Mouse (Mus musculus): ENCODE results near the gene Cmss1. TPM values are rescaled to one million over a fixed set of nuclear protein-coding genes. Genes with fewer than 3 reads are reported as not detected.
"Not testable (repeated sequence)": the region's sequence is repeated elsewhere in the genome, so short reads cannot be mapped to it uniquely, and the experiment has no call there.

Cmss1 gene
- total RNA-seq, 2 experiments from 2014 or later, result 14.1 to 17.6 TPM

- intact Hi-C loops (cut with DNase I), result no loop called here
Observed at GRCm38 (mm10) chr16:57417955-57418354, 188.7 kb downstream of the Cmss1 start.

GRCm38 (mm10) chr16:57417017-57417416 lies 189.6 kb downstream of the Cmss1 start:
- intact Hi-C loops (cut with DNase I), result no loop called here
- DNase-seq (ENCODE audit: extremely low spot score in 1 of 2, low spot score in 2 of 2), result no peak

More at GRCm38 (mm10) chr16:57417955-57418354, 188.7 kb downstream of the Cmss1 start:
- no peak for DNase-seq (ENCODE audit: extremely low spot score in 1 of 2, low spot score in 2 of 2)

GRCm38 (mm10) chr16:57416049-57416448 lies 190.6 kb downstream of the Cmss1 start:
- no peak for DNase-seq (ENCODE audit: extremely low spot score in 1 of 2, low spot score in 2 of 2)
- intact Hi-C loops (cut with DNase I), result no loop called here

GRCm38 (mm10) chr16:57412766-57413165 lies 193.9 kb downstream of the Cmss1 start:
- intact Hi-C loops (cut with DNase I), result no loop called here
- DNase-seq (ENCODE audit: extremely low spot score in 1 of 2, low spot score in 2 of 2), result no peak

GRCm38 (mm10) chr16:57403825-57404224 lies 202.8 kb downstream of the Cmss1 start:
- intact Hi-C loops (cut with DNase I), result no loop called here
- no peak for DNase-seq (ENCODE audit: extremely low spot score in 1 of 2, low spot score in 2 of 2)

- no peak for DNase-seq (ENCODE audit: extremely low spot score in 1 of 2, low spot score in 2 of 2)
- intact Hi-C loops (cut with DNase I), result no loop called here
Observed at GRCm38 (mm10) chr16:57402910-57403309, 203.8 kb downstream of the Cmss1 start.

GRCm38 (mm10) chr16:57401702-57402101 lies 205.0 kb downstream of the Cmss1 start:
- DNase-seq (ENCODE audit: extremely low spot score in 1 of 2, low spot score in 2 of 2), result no peak
- intact Hi-C loops (cut with DNase I), result no loop called here

GRCm38 (mm10) chr16:57399566-57399965 lies 207.1 kb downstream of the Cmss1 start:
- intact Hi-C loops (cut with DNase I), result loop anchor here (5.0 kb wide), 1 partner anchor 157 kb away; no protein-coding TSS in a partner anchor
- DNase-seq (ENCODE audit: extremely low spot score in 1 of 2, low spot score in 2 of 2), result no peak

- peak; percentile 51 to 70 for DNase-seq (ENCODE audit: extremely low spot score in 1 of 2, low spot score in 2 of 2)
- intact Hi-C loops (cut with DNase I), result loop anchor here (5.0 kb wide), 1 partner anchor 156 kb away; no protein-coding TSS in a partner anchor
Observed at GRCm38 (mm10) chr16:57398387-57399214, 208.1 kb downstream of the Cmss1 start.

- intact Hi-C loops (cut with DNase I), result loop anchor here (5.0 kb wide), 1 partner anchor 156 kb away; no protein-coding TSS in a partner anchor
Observed at GRCm38 (mm10) chr16:57397845-57398244, 208.8 kb downstream of the Cmss1 start.

GRCm38 (mm10) chr16:57396249-57396648 lies 210.4 kb downstream of the Cmss1 start:
- intact Hi-C loops (cut with DNase I), result loop anchor here (5.0 kb wide), 1 partner anchor 154 kb away; no protein-coding TSS in a partner anchor
- DNase-seq (ENCODE audit: extremely low spot score in 1 of 2, low spot score in 2 of 2), result no peak

More at GRCm38 (mm10) chr16:57397845-57398244, 208.8 kb downstream of the Cmss1 start:
- DNase-seq (ENCODE audit: extremely low spot score in 1 of 2, low spot score in 2 of 2), result no peak

- intact Hi-C loops (cut with DNase I), result no loop called here
- DNase-seq (ENCODE audit: extremely low spot score in 1 of 2, low spot score in 2 of 2), result peak in 1 of 2 experiments; percentile 53
Observed at GRCm38 (mm10) chr16:57393161-57393560, 213.5 kb downstream of the Cmss1 start.

- intact Hi-C loops (cut with DNase I), result no loop called here
- DNase-seq (ENCODE audit: extremely low spot score in 1 of 2, low spot score in 2 of 2), result no peak
Observed at GRCm38 (mm10) chr16:57392461-57392860, 214.2 kb downstream of the Cmss1 start.

GRCm38 (mm10) chr16:57391171-57391570 lies 215.5 kb downstream of the Cmss1 start:
- DNase-seq (ENCODE audit: extremely low spot score in 1 of 2, low spot score in 2 of 2); intact Hi-C loops (cut with DNase I): not testable (repeated sequence)

- intact Hi-C loops (cut with DNase I), result no loop called here
- DNase-seq (ENCODE audit: extremely low spot score in 1 of 2, low spot score in 2 of 2), result peak in 1 of 2 experiments; percentile 57
Observed at GRCm38 (mm10) chr16:57389566-57390251, 217.0 kb downstream of the Cmss1 start.

- DNase-seq (ENCODE audit: extremely low spot score in 1 of 2, low spot score in 2 of 2), result no peak
- intact Hi-C loops (cut with DNase I), result no loop called here
Observed at GRCm38 (mm10) chr16:57384274-57384673, 222.4 kb downstream of the Cmss1 start.

GRCm38 (mm10) chr16:57383266-57383971 lies 223.2 kb downstream of the Cmss1 start:
- intact Hi-C loops (cut with DNase I), result no loop called here
- no peak for DNase-seq (ENCODE audit: extremely low spot score in 1 of 2, low spot score in 2 of 2)

GRCm38 (mm10) chr16:57378631-57379330 lies 227.9 kb downstream of the Cmss1 start:
- no peak for DNase-seq (ENCODE audit: extremely low spot score in 1 of 2, low spot score in 2 of 2)
- intact Hi-C loops (cut with DNase I), result no loop called here

Data from left cerebral cortex, postnatal 10 days (tissue).